Mouse (Mus musculus) retina, embryonic 14.5 days (tissue): ENCODE data around the gene Acsl5.

Source experiments
- DNase-seq: peaks from one replicate; pipeline ENCODE4 v3.0.0-alpha.2; 2015; ENCODE audit warnings: low spot score

Gene Acsl5

GRCm38 (mm10) chr19:55288974-55289373 is 37.2 kb downstream of the Acsl5 start:
- no peak for DNase-seq

- no peak for DNase-seq
These were observed 39.0 kb downstream of the Acsl5 start for GRCm38 (mm10) chr19:55290621-55291270.

GRCm38 (mm10) chr19:55292210-55292850 is 40.6 kb downstream of the Acsl5 start:
- peak; percentile 7 for DNase-seq

- no peak for DNase-seq
These were observed 41.4 kb downstream of the Acsl5 start for GRCm38 (mm10) chr19:55293175-55293574.

GRCm38 (mm10) chr19:55295075-55295474 is 43.3 kb downstream of the Acsl5 start:
- DNase-seq, result no peak

GRCm38 (mm10) chr19:55295556-55295955 is 43.8 kb downstream of the Acsl5 start:
- no peak for DNase-seq

- no peak for DNase-seq
These were observed 44.6 kb downstream of the Acsl5 start for GRCm38 (mm10) chr19:55296301-55296700.

GRCm38 (mm10) chr19:55297489-55297888 is 45.8 kb downstream of the Acsl5 start:
- DNase-seq, result no peak

GRCm38 (mm10) chr19:55297961-55298360 is 46.2 kb downstream of the Acsl5 start:
- no peak for DNase-seq

- DNase-seq, result no peak
These were observed 47.6 kb downstream of the Acsl5 start for GRCm38 (mm10) chr19:55299378-55299777.

GRCm38 (mm10) chr19:55300525-55300924 is 48.8 kb downstream of the Acsl5 start:
- DNase-seq, result no peak

GRCm38 (mm10) chr19:55305024-55305423 is 53.3 kb downstream of the Acsl5 start:
- DNase-seq, result peak; percentile 65

GRCm38 (mm10) chr19:55311874-55312273 is 60.1 kb downstream of the Acsl5 start:
- DNase-seq, result no peak

- no peak for DNase-seq
These were observed 61.9 kb downstream of the Acsl5 start for GRCm38 (mm10) chr19:55313649-55314048.

GRCm38 (mm10) chr19:55315452-55316108 is 63.8 kb downstream of the Acsl5 start, which contains the start of gene Zdhhc6:
TSS of gene Zdhhc6 (minus strand) at chr19:55316032.
- no peak for DNase-seq

GRCm38 (mm10) chr19:55316109-55316714 is 64.5 kb downstream of the Acsl5 start, which contains the start of gene Vti1a:
TSS of gene Vti1a (plus strand) at chr19:55316295.
- peak; percentile 95 for DNase-seq

- no peak for DNase-seq
These were observed 65.2 kb downstream of the Acsl5 start for GRCm38 (mm10) chr19:55316901-55317300.

- DNase-seq, result no peak
These were observed 67.3 kb downstream of the Acsl5 start for GRCm38 (mm10) chr19:55319036-55319435.

GRCm38 (mm10) chr19:55319521-55319920 is 67.8 kb downstream of the Acsl5 start:
- DNase-seq, result no peak

GRCm38 (mm10) chr19:55322604-55323003 is 70.9 kb downstream of the Acsl5 start:
- no peak for DNase-seq

- DNase-seq, result no peak
These were observed 75.8 kb downstream of the Acsl5 start for GRCm38 (mm10) chr19:55327510-55327909.

- no peak for DNase-seq
These were observed 80.0 kb downstream of the Acsl5 start for GRCm38 (mm10) chr19:55331776-55332175.
